Mouse (Mus musculus) heart, adult 2 months (tissue): Measurements from ENCODE around the gene Rpl35a.

ENCODE experiments used
- CTCF ChIP-seq: fragments of 200-600 bp; IDR thresholded peaks from 2 replicates; pipeline ENCODE4 v1.8.1; 2022; ENCODE audit warnings: antibody characterized with exemption, mild to moderate bottlenecking, moderate library complexity
- EP300 ChIP-seq: fragments of 200-500 bp; IDR thresholded peaks from 2 replicates; pipeline ENCODE4 v1.6.1; 2011; ENCODE audit warnings: low read depth, low read length, control low read depth; ENCODE audit not compliant: insufficient read depth
- POLR2A ChIP-seq: fragments of 200-500 bp; IDR thresholded peaks from 2 replicates; pipeline ENCODE4 v1.6.1; 2011; ENCODE audit warnings: mild to moderate bottlenecking, low read depth, low read length, control low read depth; ENCODE audit not compliant: insufficient read depth

GRCm38 (mm10) chr16:33036006-33036405, 20.2 kb upstream of the Rpl35a start:
- no peak for TF ChIP-seq CTCF
- TF ChIP-seq POLR2A = no peak
- no peak for TF ChIP-seq EP300
